Mouse (Mus musculus) cortical plate, adult 2 months (tissue): ENCODE results near the gene Tmed5. TPM values are rescaled to one million over a fixed set of nuclear protein-coding genes. Genes with fewer than 3 reads are reported as not detected.

Experiments
- H3K27ac ChIP-seq: fragments of 200-500 bp; 2 replicates; pipeline ENCODE4 v1.5.1; 2012; ENCODE audit warnings: low read length, control low read depth, inconsistent platforms; ENCODE audit not compliant: insufficient read depth
- H3K4me1 ChIP-seq: fragments of 200-500 bp; 2 replicates; pipeline ENCODE4 v1.6.1; 2011; ENCODE audit warnings: low read length; ENCODE audit not compliant: control insufficient read depth, insufficient read depth
- H3K4me3 ChIP-seq: fragments of 200-500 bp; 2 replicates; pipeline ENCODE4 v1.5.1; 2011; ENCODE audit warnings: mild to moderate bottlenecking, low read length, control low read depth; ENCODE audit not compliant: insufficient read depth
- CTCF ChIP-seq: fragments of 200-500 bp; IDR thresholded peaks from 2 replicates; pipeline ENCODE4 v1.5.1; 2011; ENCODE audit warnings: mild to moderate bottlenecking, control low read depth, low read length; ENCODE audit not compliant: insufficient read depth; ENCODE audit errors: extremely low read depth
- POLR2A ChIP-seq: fragments of 200-500 bp; IDR thresholded peaks from 2 replicates; pipeline ENCODE4 v1.6.1; 2011; ENCODE audit warnings: mild to moderate bottlenecking, low read length, control low read depth; ENCODE audit not compliant: insufficient read depth; ENCODE audit errors: extremely low read depth
- polyA plus RNA-seq: library from polyadenylated mRNA; depleted of rRNA; stranded (reverse); fragments of >200 nt; gene quantifications from 2 replicates; pipeline ENCODE4 v1.2.3, GENCODE M21; 2012; rRNA removed

Gene Tmed5
- polyA plus RNA-seq = 19.0 and 21.2 TPM in 2 replicates

DNA sequence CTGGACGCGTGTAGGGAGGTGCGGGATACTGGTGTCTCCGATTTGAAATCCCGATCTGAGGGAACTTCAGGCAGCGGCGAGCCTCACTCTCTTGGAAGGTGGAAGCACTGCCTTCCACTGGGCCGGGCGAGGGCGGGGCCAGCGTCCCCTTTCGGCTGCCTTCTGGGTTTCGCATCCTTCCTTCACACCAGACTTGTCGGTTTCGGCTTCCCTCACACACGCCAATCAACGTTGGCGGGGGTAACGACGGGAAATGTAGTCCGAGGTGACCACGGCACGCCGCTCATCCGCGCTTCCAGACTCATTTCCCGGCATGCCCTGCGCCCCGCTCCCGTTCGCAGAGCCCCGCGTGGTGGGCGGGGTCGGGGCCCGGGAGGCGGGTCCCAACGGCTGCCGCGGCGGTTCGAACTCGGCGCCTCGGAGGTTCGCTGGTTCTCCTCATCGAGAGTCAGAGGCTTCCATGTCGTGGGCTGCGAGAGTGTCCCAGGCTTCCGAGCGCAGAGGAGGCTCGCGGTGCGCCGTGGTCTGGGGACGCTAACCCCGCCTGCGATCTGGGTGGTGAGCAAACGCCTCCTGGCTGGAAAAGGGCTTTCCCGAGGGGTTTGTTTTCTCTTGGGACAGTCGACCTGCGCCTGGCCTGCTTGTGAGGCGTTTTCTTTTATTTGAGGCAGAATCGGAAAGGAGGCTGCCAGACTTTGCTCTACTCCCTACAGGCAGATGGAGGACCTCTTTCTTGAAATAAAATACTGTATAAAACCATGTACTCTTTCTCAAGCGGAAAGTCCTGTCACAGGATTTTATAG lies at the start of gene Tmed5, which contains the start of gene Ccdc18:
Gene Tmed5, minus strand, starts transcription at position 180 of the 803 bp plus-strand sequence.
Gene Ccdc18, plus strand, starts transcription at position 435 of the 803 bp plus-strand sequence.
- Histone ChIP-seq H3K4me3 (peak within 1 kb of the TSS; percentile 76), H3K27ac (no peak within 1 kb of the TSS), H3K4me1 (no peaks in the 10 kb centered on the region)
- peak; percentile 86 for TF ChIP-seq POLR2A
- TF ChIP-seq CTCF = no peak

DNA sequence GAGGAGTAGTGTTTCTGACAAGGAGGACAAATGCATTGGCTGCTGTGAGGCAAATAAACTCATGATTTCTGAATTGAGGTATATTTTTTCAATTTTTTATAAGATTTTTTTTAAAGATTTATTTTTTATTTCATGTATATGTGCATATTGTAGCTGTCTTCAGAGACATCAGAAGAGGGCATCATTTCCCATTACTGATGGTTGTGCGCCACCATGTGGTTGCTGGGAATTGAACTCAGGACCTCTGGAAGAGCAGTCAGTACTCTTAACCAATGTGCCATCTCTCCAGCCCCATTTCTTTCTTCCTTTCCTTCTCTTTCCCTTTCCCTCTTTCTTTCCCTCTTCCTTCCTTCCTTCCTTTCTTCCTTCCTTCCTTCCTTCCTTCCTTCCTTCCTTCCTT lies 31.3 kb upstream of the Tmed5 start:
- Histone ChIP-seq H3K4me3 (no peak overlapping the region), H3K4me1 (no peaks in the 10 kb centered on the region)
- TF ChIP-seq CTCF (peak; percentile 25; the same call in 1 of the 2 replicates), POLR2A (no peak)

DNA sequence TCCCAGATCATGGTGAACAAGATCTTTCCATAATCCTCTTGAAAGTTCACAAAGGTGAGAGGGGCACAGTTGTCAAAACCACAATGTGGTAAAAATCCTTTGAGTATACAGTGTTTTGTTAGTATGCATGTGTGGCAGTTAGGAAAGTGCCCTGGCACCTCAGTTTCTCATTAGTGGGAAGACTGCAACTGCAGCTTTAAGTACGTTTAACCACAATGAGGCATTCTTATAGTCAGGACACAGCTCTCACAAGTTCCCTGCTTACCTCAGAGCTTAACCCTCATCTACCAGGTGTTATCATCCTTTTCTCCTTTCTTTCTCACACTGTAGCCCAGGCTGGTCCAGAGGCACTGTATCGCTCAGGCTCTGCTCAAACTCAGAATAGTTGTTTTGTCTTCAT lies 28.4 kb upstream of the Tmed5 start:
- H3K4me1 ChIP-seq = no peaks in the 10 kb centered on the region
- H3K4me3 ChIP-seq = no peak overlapping the region
- no peak for TF ChIP-seq POLR2A
- no peak for TF ChIP-seq CTCF
- H3K27ac ChIP-seq = no peak overlapping the region

More for the DNA sequence above, 31.3 kb upstream of the Tmed5 start:
- no peak overlapping the region for H3K27ac ChIP-seq

DNA sequence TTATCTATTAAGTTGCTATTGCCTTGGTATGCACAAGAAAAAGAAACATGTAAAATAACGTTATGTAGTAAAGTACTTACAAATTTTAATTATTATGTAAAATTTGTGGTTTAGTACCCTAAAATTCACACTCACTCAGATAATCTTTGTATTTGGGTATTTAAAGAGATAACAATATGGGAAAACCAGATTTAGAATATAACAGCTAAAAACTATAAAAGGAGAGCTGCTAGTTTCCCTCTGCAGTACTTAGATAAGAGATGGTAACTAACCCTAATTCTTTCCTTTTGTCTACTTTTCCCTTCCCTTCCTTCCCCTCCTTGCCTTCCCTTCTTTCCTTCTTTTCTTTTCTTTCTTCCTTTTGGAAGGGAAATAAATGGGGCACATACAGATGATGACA lies 20.2 kb upstream of the Tmed5 start:
- no peaks in the 10 kb centered on the region for H3K4me1 ChIP-seq
- H3K4me3 ChIP-seq = no peak overlapping the region
- H3K27ac ChIP-seq = no peak overlapping the region
- TF ChIP-seq CTCF = no peak
- no peak for TF ChIP-seq POLR2A

DNA sequence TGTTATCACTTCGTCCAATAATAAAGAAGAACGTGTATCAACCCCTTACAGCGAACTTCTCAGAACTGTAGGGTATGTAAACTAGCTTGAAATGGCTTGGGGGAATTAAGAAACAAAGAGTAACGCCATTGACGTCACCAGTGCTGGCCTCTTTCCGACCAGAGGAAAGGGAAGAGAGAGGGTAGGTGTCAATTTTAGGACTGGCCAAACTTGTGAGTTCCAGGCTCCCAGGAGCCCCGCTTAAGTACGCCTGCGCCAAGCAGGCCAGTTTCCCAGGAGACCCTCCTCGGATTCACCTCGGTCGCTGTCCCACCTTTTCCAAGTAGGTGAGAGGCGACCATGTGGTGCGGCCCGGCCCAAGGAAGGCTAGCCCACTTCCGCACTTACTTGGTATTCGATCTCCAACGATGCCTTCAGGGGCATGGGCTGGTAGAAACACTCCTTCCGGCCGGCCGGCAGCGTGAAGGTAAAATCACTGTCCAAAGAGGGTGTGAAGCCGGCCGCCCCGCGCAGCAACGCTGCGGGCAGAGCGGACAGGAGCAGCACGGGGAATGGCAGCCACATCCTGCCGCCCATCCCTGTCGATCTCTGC lies 475 bp downstream of the Tmed5 start:
- H3K4me3 ChIP-seq = peak overlapping the region; percentile 76
- TF ChIP-seq POLR2A = no peak
- no peak for TF ChIP-seq CTCF
- no peaks in the 10 kb centered on the region for H3K4me1 ChIP-seq
- H3K27ac ChIP-seq = no peak overlapping the region

DNA sequence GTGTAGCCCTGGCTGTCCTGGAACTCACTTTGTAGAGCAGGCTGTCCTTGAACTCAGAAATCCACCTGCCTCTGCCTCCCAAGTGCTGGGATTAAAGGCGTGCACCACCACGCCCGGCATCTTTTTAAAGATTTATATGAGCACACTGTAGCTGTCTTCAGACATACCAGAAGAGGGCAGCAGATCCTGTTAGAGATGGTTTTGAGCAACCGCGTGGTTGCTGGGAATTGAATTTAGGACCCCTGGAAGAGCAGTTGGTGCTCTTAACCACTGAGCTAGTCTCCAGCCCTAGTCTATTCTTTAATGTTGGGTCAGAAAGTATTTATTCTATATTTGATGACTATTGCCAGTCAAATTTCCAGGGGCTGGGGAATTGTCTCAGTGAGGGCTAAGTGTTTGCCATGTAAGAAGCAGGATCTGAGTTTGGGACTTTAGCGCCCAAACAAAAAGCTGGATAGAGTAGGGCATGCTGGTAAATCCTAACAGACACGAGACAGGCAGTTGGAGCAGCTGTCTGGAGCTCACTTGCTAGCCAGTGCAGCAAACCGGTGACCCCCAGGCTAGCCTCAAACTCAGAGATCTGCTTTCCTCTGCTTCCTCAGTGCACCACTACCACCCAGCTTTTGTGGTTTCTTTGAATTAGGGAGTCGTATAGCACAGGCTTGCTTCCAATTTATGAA lies 12.1 kb downstream of the Tmed5 start:
- Histone ChIP-seq H3K27ac (no peak overlapping the region), H3K4me1 (no peaks in the 10 kb centered on the region), H3K4me3 (no peak overlapping the region)
- TF ChIP-seq POLR2A = no peak
- TF ChIP-seq CTCF = no peak

DNA sequence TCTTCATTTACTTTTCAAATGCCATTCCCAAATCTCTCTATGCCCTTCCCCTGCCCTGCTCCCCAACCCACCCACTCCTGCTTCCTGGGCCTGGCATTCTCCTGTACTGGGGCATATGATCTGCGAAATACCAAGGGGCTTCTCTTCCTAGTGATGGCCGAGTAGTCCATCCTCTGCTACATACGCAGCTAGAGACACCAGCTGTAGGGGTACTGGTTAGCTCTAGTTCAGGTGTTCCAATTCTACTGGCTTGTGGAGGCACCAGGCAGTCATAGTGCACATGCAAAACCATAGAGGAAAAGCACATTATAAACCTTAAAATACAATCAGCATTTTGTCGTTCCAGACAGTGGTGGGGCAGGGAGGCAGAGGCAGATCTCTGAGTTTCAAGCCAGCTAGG lies 14.7 kb downstream of the Tmed5 start:
- no peak overlapping the region for H3K4me3 ChIP-seq
- H3K4me1 ChIP-seq = no peaks in the 10 kb centered on the region

DNA sequence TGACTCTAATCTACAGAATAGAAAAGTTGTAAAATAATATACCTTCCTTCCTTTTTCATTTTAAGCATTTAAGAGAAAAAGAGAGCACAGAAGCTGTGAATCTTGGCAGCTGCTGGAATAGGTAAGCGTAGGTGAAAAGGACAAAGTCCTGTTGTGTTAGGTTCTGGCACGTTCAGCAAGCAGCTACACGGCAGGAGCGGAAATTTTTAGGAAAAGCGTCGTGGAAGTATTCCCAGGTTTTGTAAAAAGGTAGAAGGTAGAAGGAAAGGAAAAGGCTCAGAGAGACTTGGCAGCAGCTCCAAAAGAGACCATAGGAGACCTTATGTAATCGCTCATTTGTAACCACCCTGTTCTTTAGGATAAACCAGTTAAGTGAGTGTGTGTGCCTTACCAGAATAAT lies 23.1 kb downstream of the Tmed5 start:
- Histone ChIP-seq H3K27ac (no peak overlapping the region), H3K4me1 (no peaks in the 10 kb centered on the region), H3K4me3 (no peak overlapping the region)
- TF ChIP-seq POLR2A = no peak
- TF ChIP-seq CTCF = no peak

More for the DNA sequence above, 14.7 kb downstream of the Tmed5 start:
- no peak overlapping the region for H3K27ac ChIP-seq
- TF ChIP-seq POLR2A (no peak), CTCF (no peak)

DNA sequence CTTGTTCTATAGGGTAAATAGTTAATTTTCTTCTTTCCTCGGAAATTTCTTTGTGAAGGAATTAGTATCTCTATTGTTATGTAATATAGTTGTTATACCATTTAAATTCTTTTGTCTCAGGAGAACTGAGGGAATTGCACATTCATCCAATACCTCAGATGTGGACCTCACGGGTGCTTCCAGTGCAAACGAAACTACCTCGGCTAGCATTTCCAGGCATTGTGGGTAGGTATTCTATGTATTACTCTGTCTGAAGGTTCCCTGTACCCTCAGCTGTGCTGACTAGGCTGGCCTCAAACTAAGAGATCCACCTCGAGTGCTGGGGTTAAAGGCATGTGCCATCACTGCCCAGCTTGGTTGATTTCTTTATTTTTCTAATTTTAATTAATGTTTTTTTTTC lies 28.1 kb downstream of the Tmed5 start:
- TF ChIP-seq CTCF = no peak
- no peak overlapping the region for H3K4me3 ChIP-seq
- H3K4me1 ChIP-seq = no peaks in the 10 kb centered on the region
- no peak overlapping the region for H3K27ac ChIP-seq
